Mouse (Mus musculus) midbrain, postnatal 0 days (tissue): ENCODE measurements at regions not wholly inside any gene's neighbourhood (a gene's known extent, or its start where the extent isn't known, plus 50 kb on each side); places are given as distances from the start of the nearest gene placed in this dataset.

Experiments
- ATAC-seq: fragments of 200-750 bp; cut with Nextera tagmentation; 2 replicates; pipeline ENCODE4 v1.8.0; 2017; ENCODE audit warnings: moderate number of reproducible peaks, mild to moderate bottlenecking, moderate TSS enrichment, moderate library complexity; ENCODE audit not compliant: low FRiP score
- DNase-seq: peaks from one replicate; pipeline ENCODE4 v3.0.0-alpha.2; 2015; ENCODE audit warnings: low spot score
- H3K27ac ChIP-seq: fragments of 300-500 bp; sonication (generic); 2 replicates; pipeline ENCODE4 v1.5.1; 2014; ENCODE audit warnings: low read depth, mild to moderate bottlenecking, low read length, mixed read lengths
- H3K27me3 ChIP-seq: fragments of 300-500 bp; sonication (generic); 2 replicates; pipeline ENCODE4 v1.6.1; 2014; ENCODE audit warnings: low read length, control low read depth, mixed read lengths; ENCODE audit not compliant: insufficient read depth
- H3K36me3 ChIP-seq: fragments of 300-500 bp; sonication (generic); 2 replicates; pipeline ENCODE4 v1.6.1; 2014; ENCODE audit warnings: low read length, control low read depth, mixed read lengths; ENCODE audit not compliant: insufficient read depth
- H3K4me1 ChIP-seq: fragments of 300-500 bp; sonication (generic); 2 replicates; pipeline ENCODE4 v1.6.1; 2014; ENCODE audit warnings: mild to moderate bottlenecking, control low read depth, antibody characterized with exemption, low read length, mixed read lengths; ENCODE audit not compliant: insufficient read depth
- H3K4me2 ChIP-seq: fragments of 300-500 bp; sonication (generic); 2 replicates; pipeline ENCODE4 v1.6.1; 2014; ENCODE audit warnings: low read depth, mild to moderate bottlenecking, low read length, mixed read lengths; ENCODE audit not compliant: poor library complexity, severe bottlenecking
- H3K4me3 ChIP-seq: fragments of 300-500 bp; sonication (generic); 2 replicates; pipeline ENCODE4 v1.5.1; 2014; ENCODE audit warnings: low read depth, mild to moderate bottlenecking, low read length, moderate library complexity
- H3K9ac ChIP-seq: fragments of 300-500 bp; sonication (generic); replicated peaks from 2 replicates; pipeline ENCODE4 v1.6.1; 2014; ENCODE audit warnings: mild to moderate bottlenecking, low read length, moderate library complexity, mixed read lengths; ENCODE audit not compliant: poor library complexity, severe bottlenecking
- H3K9me3 ChIP-seq: fragments of 300-500 bp; sonication (generic); 2 replicates; pipeline ENCODE4 v1.6.1; 2016; ENCODE audit warnings: low read length, control low read depth
- CTCF ChIP-seq: IDR thresholded peaks from 2 replicates; pipeline ENCODE4 v1.5.1; 2016; ENCODE audit warnings: antibody characterized with exemption, mild to moderate bottlenecking
- WGBS: fragments of 180-500 bp; shearing (Covaris S2); extraction: QIAGEN DNeasy Blood & Tissue Kit; methylation state at CpG from one replicate; pipeline ENCODE4 v1.1.7; 2014; 5-methylcytosine and 5-hydroxymethylcytosine counted together

DNA sequence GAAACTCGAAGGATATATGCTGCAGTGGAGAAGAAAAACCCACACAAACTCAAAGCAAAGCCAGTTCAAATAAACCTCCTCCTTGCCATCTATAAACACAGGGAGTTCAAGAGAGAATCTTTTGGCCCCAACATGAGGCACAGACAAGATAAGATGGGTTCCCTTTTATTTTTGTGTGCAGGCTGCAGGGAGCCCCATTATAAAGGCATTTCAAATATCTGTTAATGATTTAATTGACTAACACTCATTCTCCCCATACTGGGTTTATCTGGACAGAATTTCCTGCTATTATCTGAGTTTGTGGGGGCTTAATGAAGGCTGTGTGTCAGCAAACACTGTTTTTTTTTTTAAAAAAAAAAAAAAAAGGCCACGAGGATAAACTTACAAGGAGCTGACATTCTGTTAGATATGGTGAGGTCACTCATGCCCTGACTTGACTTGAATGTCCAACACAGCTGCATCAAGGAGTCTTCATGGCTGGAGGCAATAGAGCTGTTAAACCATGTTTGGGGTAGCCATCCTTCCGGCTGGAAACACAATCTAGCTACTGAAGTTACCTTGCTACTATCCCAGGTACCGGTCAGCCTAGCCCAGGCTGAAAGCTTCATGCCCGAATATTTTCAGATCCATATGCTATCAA, 423.8 kb downstream of the Wdr11 start:
- no peak for TF ChIP-seq CTCF
- no peaks in the 10 kb centered on the region for H3K27me3 ChIP-seq
- H3K9ac ChIP-seq: no peak overlapping the region
- 76% methylated on average over 5 of the region's 5 CpGs for WGBS
- no peaks in the 10 kb centered on the region for H3K36me3 ChIP-seq
- DNase-seq: no peak
- H3K4me3 ChIP-seq: no peak overlapping the region
- H3K4me1 ChIP-seq: no peaks in the 10 kb centered on the region
- H3K27ac ChIP-seq: no peak overlapping the region
- ATAC-seq: no peak
- H3K4me2 ChIP-seq: no peak overlapping the region
- no peaks in the 10 kb centered on the region for H3K9me3 ChIP-seq

DNA sequence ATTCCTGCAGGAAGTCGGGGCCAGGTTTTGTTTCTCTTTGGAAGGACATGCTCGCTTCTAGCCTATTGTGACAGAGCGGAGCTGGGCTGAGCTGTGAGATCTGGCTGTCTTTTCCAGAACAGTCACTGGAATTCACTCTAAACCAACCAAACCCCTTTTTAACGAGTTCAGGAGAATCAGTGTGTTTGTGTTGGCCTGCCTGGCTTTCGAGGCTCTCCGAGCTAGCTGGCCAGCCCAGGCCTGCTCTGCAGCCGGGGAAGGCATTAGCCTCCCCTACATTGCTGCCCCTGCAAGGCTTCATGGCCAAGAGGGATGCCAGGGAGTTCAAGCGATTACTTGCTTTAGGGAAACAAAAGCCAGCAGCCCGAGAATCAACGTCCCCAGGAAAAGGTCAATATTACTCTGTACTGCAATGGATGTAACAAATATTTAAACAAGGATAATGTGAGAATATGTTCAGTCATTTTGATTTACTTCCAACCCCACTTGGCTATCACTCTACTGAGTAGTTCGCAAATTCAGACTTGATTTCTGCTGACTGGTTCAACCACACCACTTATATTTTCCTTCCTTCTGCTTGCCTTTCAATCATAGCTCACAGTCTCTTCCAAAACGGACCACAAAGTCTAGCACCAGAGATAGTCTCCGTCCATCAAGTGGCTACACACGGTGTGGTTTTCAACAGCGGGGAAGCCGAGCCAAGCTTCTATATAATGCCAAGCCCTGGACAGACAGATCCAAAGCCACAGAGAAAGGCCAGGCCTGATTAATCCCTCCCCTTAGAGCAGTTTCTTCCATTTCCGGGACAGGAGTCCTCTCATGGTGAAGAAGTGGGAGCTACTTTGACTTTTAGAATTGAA, 424.6 kb downstream of the Wdr11 start:
- Histone ChIP-seq H3K27ac (no peak overlapping the region), H3K4me1 (no peaks in the 10 kb centered on the region), H3K9me3 (no peaks in the 10 kb centered on the region), H3K4me3 (no peak overlapping the region), H3K4me2 (no peak overlapping the region), H3K27me3 (no peaks in the 10 kb centered on the region), H3K36me3 (no peaks in the 10 kb centered on the region), H3K9ac (no peak overlapping the region)
- ATAC-seq (no peak), DNase-seq (no peak)
- TF ChIP-seq CTCF: no peak
- 78% methylated on average over 17 of the region's 17 CpGs for WGBS

DNA sequence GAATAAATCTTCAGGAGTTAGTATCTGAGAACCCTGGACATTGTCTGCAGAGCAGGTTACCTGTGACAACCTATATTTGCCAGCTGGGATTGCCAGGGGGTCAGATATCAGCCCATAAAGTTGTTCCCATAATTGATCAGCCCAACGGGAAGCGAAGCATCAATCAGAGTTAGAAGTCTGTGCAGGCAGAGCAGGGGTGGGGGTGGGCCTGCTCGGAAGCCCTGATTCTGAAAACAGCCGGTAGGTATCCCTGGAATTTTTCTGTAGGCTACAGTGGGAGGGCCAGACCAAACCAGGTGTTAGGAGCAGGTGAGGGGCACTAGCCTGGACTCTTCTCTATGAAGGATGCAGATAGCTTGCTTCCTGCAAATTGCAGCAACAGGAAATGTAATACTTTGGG, 427.2 kb downstream of the Wdr11 start:
- no peaks in the 10 kb centered on the region for H3K36me3 ChIP-seq
- 69% methylated on average over 4 of the region's 4 CpGs for WGBS
- no peak overlapping the region for H3K4me3 ChIP-seq
- no peak overlapping the region for H3K4me2 ChIP-seq
- no peak overlapping the region for H3K27ac ChIP-seq
- no peak for TF ChIP-seq CTCF
- no peaks in the 10 kb centered on the region for H3K4me1 ChIP-seq
- no peak overlapping the region for H3K9ac ChIP-seq
- DNase-seq (no peak), ATAC-seq (no peak)
- no peaks in the 10 kb centered on the region for H3K9me3 ChIP-seq
- no peaks in the 10 kb centered on the region for H3K27me3 ChIP-seq

DNA sequence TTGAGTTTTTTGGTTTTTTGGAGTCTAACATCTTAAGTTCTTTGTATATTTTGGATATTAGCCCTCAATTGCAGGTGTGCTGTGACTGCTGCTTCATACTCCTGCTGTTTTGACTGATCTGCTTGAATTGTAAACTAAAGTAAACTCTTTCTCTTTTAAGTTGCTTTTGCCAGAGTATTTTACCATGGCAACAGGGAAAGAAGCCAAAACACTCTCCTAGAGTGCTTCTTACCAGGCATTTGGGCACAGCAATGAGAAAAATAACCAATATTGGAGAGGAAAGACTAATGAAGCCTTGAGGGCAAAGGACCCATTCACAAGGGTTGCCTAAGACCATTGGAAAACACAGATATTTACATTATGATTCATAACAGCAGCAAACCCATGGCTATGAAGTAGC, 437.3 kb downstream of the Wdr11 start:
- Histone ChIP-seq H3K27me3 (no peaks in the 10 kb centered on the region), H3K4me2 (no peak overlapping the region), H3K27ac (no peak overlapping the region), H3K4me3 (no peak overlapping the region), H3K9me3 (no peaks in the 10 kb centered on the region), H3K9ac (no peak overlapping the region), H3K36me3 (no peaks in the 10 kb centered on the region), H3K4me1 (no peaks in the 10 kb centered on the region)
- no peak for TF ChIP-seq CTCF
- DNase-seq (peak; percentile 24), ATAC-seq (no peak)

DNA sequence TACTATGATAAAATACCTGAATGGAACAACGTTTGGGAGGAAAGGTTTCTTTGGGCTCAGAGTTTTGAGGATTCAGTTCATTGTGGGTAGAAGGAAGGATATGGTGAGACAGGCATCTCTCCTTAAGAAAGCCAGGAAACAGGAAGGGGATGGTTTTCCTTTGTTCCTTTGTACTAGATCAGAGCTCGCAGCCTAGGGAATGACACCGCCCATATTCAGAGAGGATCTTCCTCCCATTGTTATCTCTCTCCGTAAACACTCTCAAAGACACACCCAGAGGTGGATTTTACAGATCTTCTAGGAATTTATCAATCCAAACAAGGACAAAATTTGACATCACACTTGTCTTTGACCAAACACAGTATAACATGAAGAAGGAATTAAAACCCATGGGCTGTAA, 439.0 kb downstream of the Wdr11 start:
- Histone ChIP-seq H3K36me3 (no peaks in the 10 kb centered on the region), H3K4me1 (no peaks in the 10 kb centered on the region), H3K27me3 (no peaks in the 10 kb centered on the region), H3K27ac (no peak overlapping the region), H3K4me2 (no peak overlapping the region), H3K4me3 (no peak overlapping the region), H3K9me3 (no peaks in the 10 kb centered on the region), H3K9ac (no peak overlapping the region)
- no peak for TF ChIP-seq CTCF
- DNase-seq (no peak), ATAC-seq (no peak)
- 86% methylated on average over 4 of the region's 4 CpGs for WGBS

DNA sequence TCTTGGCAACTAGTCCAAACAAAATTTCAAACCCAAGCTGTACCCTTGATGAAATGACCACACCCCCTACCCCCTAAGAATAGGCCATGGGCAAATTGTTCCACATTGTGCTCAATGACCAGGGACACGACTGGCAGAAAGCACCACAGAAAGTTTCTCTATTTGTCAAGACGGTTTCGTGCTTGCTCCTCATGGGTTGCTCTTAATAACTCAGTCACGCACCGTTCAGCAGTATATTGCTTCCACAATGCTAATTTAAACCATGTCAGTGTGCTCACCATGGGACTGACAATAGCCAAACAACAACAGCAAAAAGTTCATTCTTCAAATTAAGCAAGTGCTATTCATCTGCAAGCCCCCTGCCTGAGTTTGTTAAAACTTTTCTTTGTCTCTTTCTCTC, 444.6 kb downstream of the Wdr11 start:
- H3K27me3 ChIP-seq: no peaks in the 10 kb centered on the region
- H3K4me2 ChIP-seq: no peak overlapping the region
- H3K4me3 ChIP-seq: no peak overlapping the region
- H3K9ac ChIP-seq: no peak overlapping the region
- H3K4me1 ChIP-seq: no peaks in the 10 kb centered on the region
- 18% methylated on average over 5 of the region's 5 CpGs for WGBS
- H3K36me3 ChIP-seq: no peaks in the 10 kb centered on the region
- H3K9me3 ChIP-seq: no peaks in the 10 kb centered on the region
- H3K27ac ChIP-seq: no peak overlapping the region
- DNase-seq: peak; percentile 24
- no peak for ATAC-seq
- TF ChIP-seq CTCF: no peak
